Mouse (Mus musculus) ES-E14 (cell line): Measurements from ENCODE around the gene Tll2. TPM values are rescaled to one million over a fixed set of nuclear protein-coding genes. Genes with fewer than 3 reads are reported as not detected.
A peak's percentile ranks its signal among the peaks of the same experiment; 100 is the strongest.

ENCODE experiments used
- DNase-seq: peaks from one replicate; pipeline ENCODE4 v3.0.0-alpha.2; 2013; ENCODE audit warnings: low read depth, low spot score
- H3K27ac ChIP-seq: 2 replicates; pipeline ENCODE4 v1.5.1; 2012; ENCODE audit warnings: low read depth, mild to moderate bottlenecking, low read length, moderate library complexity, mixed read lengths; ENCODE audit not compliant: poor library complexity, insufficient read depth, severe bottlenecking
- H3K36me3 ChIP-seq: 2 replicates; pipeline ENCODE4 v1.6.1; 2012; ENCODE audit warnings: mild to moderate bottlenecking, low read length, moderate library complexity, mixed read lengths; ENCODE audit not compliant: control insufficient read depth, poor library complexity, insufficient read depth, severe bottlenecking
- H3K4me1 ChIP-seq, 2 experiments: fragments of 150-350 bp in 1 of 2; sonication (generic) in 1 of 2; 2 replicates each; pipeline ENCODE4 v1.6.1; 2012; ENCODE audit warnings: low read length in 2 of 2, mild to moderate bottlenecking in 1 of 2, mixed read lengths in 1 of 2; ENCODE audit not compliant: control insufficient read depth in 2 of 2, insufficient read depth in 2 of 2, poor library complexity in 1 of 2
- H3K4me3 ChIP-seq, 2 experiments: fragments of 150-350 bp in 1 of 2; sonication (generic) in 1 of 2; 2 replicates each; pipeline ENCODE4 v1.5.1; 2012; ENCODE audit warnings: low read length in 2 of 2, low read depth in 1 of 2, mild to moderate bottlenecking in 1 of 2, mixed read lengths in 1 of 2; ENCODE audit not compliant: insufficient read depth in 1 of 2, poor library complexity in 1 of 2, severe bottlenecking in 1 of 2
- H3K9ac ChIP-seq: 2 replicates; pipeline ENCODE4 v1.6.1; 2012; ENCODE audit warnings: low read depth, mild to moderate bottlenecking, low read length, mixed read lengths; ENCODE audit not compliant: poor library complexity, insufficient read depth, severe bottlenecking
- H3K9me3 ChIP-seq: fragments of 150-350 bp; sonication (generic); 2 replicates; pipeline ENCODE4 v1.6.1; 2012; ENCODE audit warnings: low read depth, mild to moderate bottlenecking, low read length; ENCODE audit not compliant: control insufficient read depth, insufficient read depth
- CHD2 ChIP-seq: IDR thresholded peaks from 2 replicates; pipeline ENCODE4 v1.6.1; 2014; ENCODE audit warnings: mild to moderate bottlenecking, low read depth, low read length, inconsistent platforms
- HCFC1 ChIP-seq: IDR thresholded peaks from 2 replicates; pipeline ENCODE4 v1.6.1; 2012; ENCODE audit warnings: low read length, inconsistent platforms, borderline replicate concordance; ENCODE audit not compliant: insufficient read depth
- MAFK ChIP-seq: IDR thresholded peaks from 2 replicates; pipeline ENCODE4 v1.6.1; 2014; ENCODE audit warnings: mild to moderate bottlenecking, low read depth, low read length, inconsistent platforms; ENCODE audit not compliant: insufficient read depth
- ZC3H11A ChIP-seq: IDR thresholded peaks from 2 replicates; pipeline ENCODE4 v1.6.1; 2012; ENCODE audit warnings: low read depth, mild to moderate bottlenecking, inconsistent platforms, low read length, borderline replicate concordance
- ZNF384 ChIP-seq: IDR thresholded peaks from 2 replicates; pipeline ENCODE4 v1.6.1; 2012; ENCODE audit warnings: low read depth, low read length, inconsistent platforms
- in situ Hi-C, 2 experiments: fragments of 600-800 bp; cut with MboI; formaldehyde crosslinking; loops; one replicate each; pipeline ENCODE4 v1.15.1; 2025; ENCODE audit warnings: low sequenced_read_pairs in 2 of 2, inconsistent platforms in 1 of 2; ENCODE audit not compliant: unreplicated experiment in 2 of 2
- total RNA-seq: library from RNA; depleted of rRNA; stranded (reverse); fragments of 300-350 nt; gene quantifications from 2 replicates; pipeline ENCODE4 v1.2.3, GENCODE M21; 2012

Tll2 gene
- total RNA-seq, 1 experiment: 0.09 TPM

DNA sequence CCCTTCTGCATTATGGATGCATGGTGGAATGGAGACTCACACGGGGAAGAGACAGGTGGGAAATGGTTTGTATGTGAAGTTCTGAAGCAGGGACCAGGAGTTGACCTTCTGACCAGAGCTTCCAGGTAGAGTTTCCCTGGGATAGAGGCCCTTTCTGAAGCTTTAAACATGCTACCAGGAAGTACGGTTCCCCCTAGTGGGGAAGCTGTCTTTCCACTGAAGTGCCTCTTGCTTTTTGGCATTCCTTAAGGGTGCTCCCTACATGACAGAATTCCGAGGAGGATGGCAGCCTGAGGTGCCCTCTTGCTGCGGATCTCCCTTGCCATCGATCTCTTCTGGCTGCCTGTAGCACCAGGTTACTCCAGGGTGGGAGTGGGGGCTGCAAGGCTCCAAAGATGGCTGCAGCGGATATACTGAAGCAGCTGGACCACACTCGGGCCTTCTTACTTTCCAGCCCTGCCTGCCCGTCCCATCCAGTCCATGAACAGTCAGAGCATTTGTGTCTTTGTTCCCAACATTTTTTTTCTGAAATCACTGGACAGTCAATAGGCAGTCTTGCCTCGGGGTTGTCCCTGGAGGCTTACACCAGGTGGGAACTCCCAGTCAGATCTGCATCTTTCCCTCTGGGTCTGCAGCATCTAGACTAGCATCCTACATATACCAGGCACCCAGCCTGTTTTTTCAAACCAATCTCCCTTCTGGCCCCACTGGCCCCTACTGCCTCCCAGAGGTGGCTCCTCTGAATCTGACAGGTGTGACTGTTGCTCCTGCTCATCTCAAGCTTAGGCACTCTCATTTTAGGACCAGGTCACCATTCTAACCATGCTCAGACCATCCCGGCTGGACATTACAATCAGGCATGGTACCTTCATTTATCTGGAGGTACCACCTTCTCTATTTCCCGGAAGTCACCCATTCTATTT lies 2.2 kb downstream of the Tll2 start:
- no peak for DNase-seq
- Histone ChIP-seq H3K9me3 (no peaks in the 10 kb centered on the region), H3K9ac (no peak overlapping the region), H3K36me3 (no peaks in the 10 kb centered on the region), H3K27ac (no peak overlapping the region), H3K4me3 (no peak overlapping the region), H3K4me1 (peaks cover 0 to 9% of the 10 kb centered on the region in 2 experiments; a peak in 1 of 4 replicates)
- in situ Hi-C loops: no loop called here
- no peak for TF ChIP-seq MAFK
- TF ChIP-seq ZNF384: no peak

GRCm38 (mm10) chr19:41197606-41198005 lies 9.0 kb downstream of the Tll2 start:
- Histone ChIP-seq H3K9ac (no peak overlapping the region), H3K4me3 (no peak overlapping the region), H3K9me3 (no peaks in the 10 kb centered on the region), H3K27ac (no peak overlapping the region), H3K36me3 (no peaks in the 10 kb centered on the region), H3K4me1 (no peaks in the 10 kb centered on the region)
- in situ Hi-C loops: no loop called here
- DNase-seq: no peak
- TF ChIP-seq HCFC1: no peak
- TF ChIP-seq CHD2: no peak
- TF ChIP-seq ZC3H11A: no peak
- no peak for TF ChIP-seq ZNF384
- no peak for TF ChIP-seq MAFK

GRCm38 (mm10) chr19:41193379-41193778 lies 13.3 kb downstream of the Tll2 start:
- H3K36me3 ChIP-seq: no peaks in the 10 kb centered on the region
- in situ Hi-C loops: no loop called here
- H3K9ac ChIP-seq: no peak overlapping the region
- no peaks in the 10 kb centered on the region for H3K9me3 ChIP-seq
- H3K27ac ChIP-seq: no peak overlapping the region
- H3K4me3 ChIP-seq: no peak overlapping the region
- no peak for TF ChIP-seq CHD2
- TF ChIP-seq HCFC1: no peak
- TF ChIP-seq ZC3H11A: no peak
- TF ChIP-seq MAFK: no peak
- TF ChIP-seq ZNF384: no peak
- no peaks in the 10 kb centered on the region for H3K4me1 ChIP-seq
- DNase-seq: no peak

GRCm38 (mm10) chr19:41192953-41193352 lies 13.7 kb downstream of the Tll2 start:
- no peaks in the 10 kb centered on the region for H3K4me1 ChIP-seq
- no peak overlapping the region for H3K4me3 ChIP-seq
- no peak overlapping the region for H3K27ac ChIP-seq
- no peak for TF ChIP-seq ZNF384
- TF ChIP-seq HCFC1: no peak
- TF ChIP-seq ZC3H11A: no peak
- no peak for TF ChIP-seq CHD2
- no peak for TF ChIP-seq MAFK
- in situ Hi-C loops: no loop called here
- H3K36me3 ChIP-seq: no peaks in the 10 kb centered on the region
- H3K9ac ChIP-seq: no peak overlapping the region
- H3K9me3 ChIP-seq: no peaks in the 10 kb centered on the region
- DNase-seq: no peak

DNA sequence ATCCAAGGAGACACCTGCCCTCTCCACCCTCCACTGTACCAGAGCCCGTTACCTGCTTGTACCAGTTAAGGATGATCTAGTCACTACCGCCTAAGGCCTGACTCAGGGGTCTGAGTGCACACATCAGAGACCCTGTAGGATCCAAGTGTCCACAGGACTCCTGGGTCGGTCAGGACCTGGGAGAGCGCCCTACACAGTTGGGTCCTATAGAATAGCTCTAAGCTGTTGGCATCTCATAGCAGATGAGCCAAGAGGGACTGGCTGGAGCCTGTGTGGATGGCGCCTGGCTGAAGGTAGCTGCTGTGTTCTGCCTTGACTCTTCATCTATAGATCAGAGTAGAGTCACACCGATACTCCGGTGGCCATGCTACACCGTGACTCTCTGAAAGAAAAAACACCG lies 14.9 kb downstream of the Tll2 start:
- TF ChIP-seq CHD2: no peak
- no peak for TF ChIP-seq ZC3H11A
- no peak for TF ChIP-seq MAFK
- Histone ChIP-seq H3K9ac (no peak overlapping the region), H3K27ac (no peak overlapping the region), H3K36me3 (no peaks in the 10 kb centered on the region), H3K4me3 (no peak overlapping the region), H3K4me1 (no peaks in the 10 kb centered on the region), H3K9me3 (no peaks in the 10 kb centered on the region)
- peak; percentile 43 for DNase-seq
- in situ Hi-C loops: no loop called here
